Mouse (Mus musculus): Measurements from ENCODE around the gene Syt2. TPM values are rescaled to one million over a fixed set of nuclear protein-coding genes. Genes with fewer than 3 reads are reported as not detected.

The Syt2 gene
- polyA plus RNA-seq, 1 experiment from 2014 or later: 0.12 TPM

DNA sequence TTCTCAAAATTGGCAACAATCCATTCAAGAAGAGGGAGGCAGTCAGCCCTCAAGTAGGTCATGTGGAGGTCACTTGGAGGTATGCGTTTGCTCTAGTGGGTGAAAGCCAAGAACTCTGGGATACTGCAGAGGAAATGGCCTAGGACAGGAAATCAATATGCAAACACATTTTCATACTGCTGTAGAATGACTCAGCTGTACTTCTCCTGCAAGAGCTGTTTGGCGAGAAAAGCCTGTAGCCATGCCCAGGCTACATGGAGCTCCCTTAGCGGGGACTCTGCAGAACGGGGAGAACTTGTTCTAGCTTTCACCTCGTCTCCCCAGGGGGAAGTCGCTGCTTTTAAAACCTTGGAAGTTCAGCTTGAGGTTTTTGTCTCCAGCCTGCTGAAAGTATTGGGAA is 124.9 kb downstream of the Syt2 start:
- no peak overlapping the region for H3K4me2 ChIP-seq
- H3K4me3 ChIP-seq (ENCODE audit: low read depth, low read length): no peak overlapping the region
- H3K9me3 ChIP-seq (ENCODE audit: control insufficient read depth, low read length): no peaks in the 10 kb centered on the region
- no peak for ATAC-seq (replicated peaks; ENCODE audit: low FRiP score)
- H3K4me1 ChIP-seq (replicated peaks; ENCODE audit: control insufficient read depth, insufficient read depth, low read length): peaks cover 11% of the 10 kb centered on the region
- WGBS: 67% methylated on average over 6 of the region's 6 CpGs
- H3K27me3 ChIP-seq (replicated peaks; ENCODE audit: control insufficient read depth, insufficient read depth, low read length): no peaks in the 10 kb centered on the region
- no peak overlapping the region for H3K27ac ChIP-seq (ENCODE audit: low read depth, low read length)
- no peak for DNase-seq (ENCODE audit: low spot score)
- no peak overlapping the region for H3K9ac ChIP-seq (ENCODE audit: low read depth, low read length)
- H3K36me3 ChIP-seq (ENCODE audit: control insufficient read depth, insufficient read depth, low read length): 0 out of 2 replicates have a peak, but pooled peaks cover 2% of the 10 kb centered on the region

DNA sequence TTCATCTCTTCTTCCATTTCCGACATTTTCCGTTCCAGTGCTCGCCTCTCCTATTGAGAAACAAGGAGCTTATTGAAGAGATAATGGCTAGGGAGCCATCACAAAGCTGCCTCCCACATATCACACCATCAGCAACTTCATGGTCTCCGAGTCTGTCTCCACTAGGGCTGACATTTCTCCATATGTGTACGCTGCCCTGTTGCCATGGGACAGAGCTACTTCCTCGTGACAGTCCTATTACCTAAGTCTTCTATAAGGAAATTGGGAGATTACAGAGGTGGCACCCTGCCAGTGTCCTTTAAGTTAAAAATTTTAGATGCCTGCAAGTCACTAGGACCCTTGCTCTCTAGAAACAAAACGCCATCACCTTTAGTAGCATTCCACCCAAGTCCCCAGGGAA is 125.5 kb downstream of the Syt2 start:
- Histone ChIP-seq H3K4me3 (ENCODE audit: low read depth, low read length) (no peak overlapping the region), H3K27ac (ENCODE audit: low read depth, low read length) (no peak overlapping the region), H3K27me3 (replicated peaks; ENCODE audit: control insufficient read depth, insufficient read depth, low read length) (no peaks in the 10 kb centered on the region), H3K9ac (ENCODE audit: low read depth, low read length) (no peak overlapping the region), H3K4me2 (no peak overlapping the region), H3K4me1 (replicated peaks; ENCODE audit: control insufficient read depth, insufficient read depth, low read length) (peaks cover 11% of the 10 kb centered on the region), H3K36me3 (ENCODE audit: control insufficient read depth, insufficient read depth, low read length) (0 out of 2 replicates have a peak, but pooled peaks cover 2% of the 10 kb centered on the region), H3K9me3 (ENCODE audit: control insufficient read depth, low read length) (no peaks in the 10 kb centered on the region)
- 81% methylated on average over 7 of the region's 7 CpGs for WGBS
- no peak for DNase-seq (ENCODE audit: low spot score)
- ATAC-seq (replicated peaks; ENCODE audit: low FRiP score): no peak

DNA sequence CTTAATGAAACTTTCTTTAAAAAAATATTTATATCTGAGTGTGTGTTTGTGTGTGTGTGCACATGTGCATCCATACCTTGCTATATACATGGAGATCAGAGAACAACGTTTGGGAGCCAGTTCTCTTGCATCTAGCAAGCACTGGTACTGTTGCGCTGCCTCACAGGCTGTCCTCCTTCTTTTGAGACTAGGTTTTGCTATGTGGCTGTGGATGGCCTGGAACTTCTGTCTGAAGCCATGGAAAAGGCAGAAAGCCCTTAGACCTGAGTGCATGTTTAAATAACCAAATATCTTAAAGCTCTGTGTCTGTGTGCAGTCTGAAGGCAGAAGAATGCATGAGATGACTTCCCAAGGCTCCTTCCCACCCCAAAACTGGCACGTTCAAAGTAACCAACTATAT is 126.3 kb downstream of the Syt2 start:
- Histone ChIP-seq H3K27ac (ENCODE audit: low read depth, low read length) (no peak overlapping the region), H3K27me3 (replicated peaks; ENCODE audit: control insufficient read depth, insufficient read depth, low read length) (no peaks in the 10 kb centered on the region), H3K9ac (ENCODE audit: low read depth, low read length) (no peak overlapping the region), H3K9me3 (ENCODE audit: control insufficient read depth, low read length) (no peaks in the 10 kb centered on the region), H3K4me3 (ENCODE audit: low read depth, low read length) (no peak overlapping the region), H3K36me3 (ENCODE audit: control insufficient read depth, insufficient read depth, low read length) (0 out of 2 replicates have a peak, but pooled peaks cover 2% of the 10 kb centered on the region), H3K4me1 (replicated peaks; ENCODE audit: control insufficient read depth, insufficient read depth, low read length) (peaks cover 11% of the 10 kb centered on the region), H3K4me2 (no peak overlapping the region)
- 87% methylated on average over 3 of the region's 3 CpGs for WGBS
- no peak for DNase-seq (ENCODE audit: low spot score)
- no peak for ATAC-seq (replicated peaks; ENCODE audit: low FRiP score)

DNA sequence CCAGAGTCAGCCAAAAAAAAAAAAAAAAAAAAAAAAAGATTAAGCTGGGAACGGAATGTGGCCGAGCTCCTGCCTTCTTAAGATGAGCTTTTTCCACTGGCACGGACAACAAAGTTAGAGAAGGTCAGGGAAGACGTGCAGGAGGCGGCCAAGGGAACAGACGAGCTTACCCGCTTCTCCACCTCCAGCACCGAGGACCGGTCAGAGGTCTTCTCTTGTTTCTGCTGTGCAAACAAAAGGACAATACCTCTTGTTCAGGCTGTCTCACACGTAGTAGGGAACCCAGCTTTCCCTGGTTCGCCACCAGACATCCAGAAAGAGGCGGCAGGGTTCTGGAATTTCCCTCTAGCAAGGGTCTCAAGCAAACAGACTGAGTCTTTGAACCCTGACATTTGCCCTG is 126.8 kb downstream of the Syt2 start:
- WGBS: 74% methylated on average over 12 of the region's 12 CpGs
- no peak overlapping the region for H3K4me2 ChIP-seq
- peaks cover 11% of the 10 kb centered on the region for H3K4me1 ChIP-seq (replicated peaks; ENCODE audit: control insufficient read depth, insufficient read depth, low read length)
- H3K27ac ChIP-seq (ENCODE audit: low read depth, low read length): no peak overlapping the region
- 0 out of 2 replicates have a peak, but pooled peaks cover 2% of the 10 kb centered on the region for H3K36me3 ChIP-seq (ENCODE audit: control insufficient read depth, insufficient read depth, low read length)
- DNase-seq (ENCODE audit: low spot score) (no peak), ATAC-seq (replicated peaks; ENCODE audit: low FRiP score) (no peak)
- no peaks in the 10 kb centered on the region for H3K27me3 ChIP-seq (replicated peaks; ENCODE audit: control insufficient read depth, insufficient read depth, low read length)
- no peak overlapping the region for H3K9ac ChIP-seq (ENCODE audit: low read depth, low read length)
- no peak overlapping the region for H3K4me3 ChIP-seq (ENCODE audit: low read depth, low read length)
- no peaks in the 10 kb centered on the region for H3K9me3 ChIP-seq (ENCODE audit: control insufficient read depth, low read length)

DNA sequence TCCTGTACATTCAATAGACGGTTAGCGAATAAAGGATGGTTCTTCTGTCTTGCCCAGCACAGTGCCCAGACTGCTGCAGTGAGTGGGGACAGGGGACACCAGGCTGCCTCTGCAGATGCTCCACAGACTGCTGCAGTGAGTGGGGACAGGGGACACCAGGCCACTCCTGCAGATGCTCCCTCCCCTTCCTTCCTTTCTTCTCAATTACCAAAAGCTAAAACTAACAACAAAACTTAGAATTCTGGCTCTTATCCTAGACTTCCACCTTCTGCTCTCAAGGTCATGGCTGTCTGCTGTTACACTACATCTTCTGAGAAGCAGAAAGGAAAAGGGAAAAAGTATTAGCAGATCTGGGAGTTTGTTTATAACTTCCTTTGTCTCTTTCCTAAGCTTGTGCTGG is 127.8 kb downstream of the Syt2 start:
- Histone ChIP-seq H3K4me2 (no peak overlapping the region), H3K9me3 (ENCODE audit: control insufficient read depth, low read length) (no peaks in the 10 kb centered on the region), H3K4me1 (replicated peaks; ENCODE audit: control insufficient read depth, insufficient read depth, low read length) (peaks cover 11% of the 10 kb centered on the region), H3K4me3 (ENCODE audit: low read depth, low read length) (no peak overlapping the region), H3K36me3 (ENCODE audit: control insufficient read depth, insufficient read depth, low read length) (0 out of 2 replicates have a peak, but pooled peaks cover 2% of the 10 kb centered on the region), H3K9ac (ENCODE audit: low read depth, low read length) (no peak overlapping the region), H3K27ac (ENCODE audit: low read depth, low read length) (peak overlapping the region; percentile 43; the same call in 1 of the 2 replicates), H3K27me3 (replicated peaks; ENCODE audit: control insufficient read depth, insufficient read depth, low read length) (no peaks in the 10 kb centered on the region)
- DNase-seq (ENCODE audit: low spot score) (no peak), ATAC-seq (replicated peaks; ENCODE audit: low FRiP score) (no peak)
- 80% methylated on average over 2 of the region's 2 CpGs for WGBS

- Histone ChIP-seq H3K9me3 (ENCODE audit: control insufficient read depth, low read length) (no peaks in the 10 kb centered on the region), H3K27me3 (replicated peaks; ENCODE audit: control insufficient read depth, insufficient read depth, low read length) (no peaks in the 10 kb centered on the region), H3K4me3 (ENCODE audit: low read depth, low read length) (no peak overlapping the region), H3K27ac (ENCODE audit: low read depth, low read length) (no peak overlapping the region), H3K4me1 (replicated peaks; ENCODE audit: control insufficient read depth, insufficient read depth, low read length) (peaks cover 11% of the 10 kb centered on the region), H3K9ac (ENCODE audit: low read depth, low read length) (no peak overlapping the region), H3K36me3 (ENCODE audit: control insufficient read depth, insufficient read depth, low read length) (0 out of 2 replicates have a peak, but pooled peaks cover 2% of the 10 kb centered on the region), H3K4me2 (no peak overlapping the region)
- ATAC-seq (replicated peaks; ENCODE audit: low FRiP score) (no peak), DNase-seq (ENCODE audit: low spot score) (no peak)
- 74% methylated on average over 6 of the region's 6 CpGs for WGBS
Observed at GRCm38 (mm10) chr1:134774728-134775287, 128.3 kb downstream of the Syt2 start.

DNA sequence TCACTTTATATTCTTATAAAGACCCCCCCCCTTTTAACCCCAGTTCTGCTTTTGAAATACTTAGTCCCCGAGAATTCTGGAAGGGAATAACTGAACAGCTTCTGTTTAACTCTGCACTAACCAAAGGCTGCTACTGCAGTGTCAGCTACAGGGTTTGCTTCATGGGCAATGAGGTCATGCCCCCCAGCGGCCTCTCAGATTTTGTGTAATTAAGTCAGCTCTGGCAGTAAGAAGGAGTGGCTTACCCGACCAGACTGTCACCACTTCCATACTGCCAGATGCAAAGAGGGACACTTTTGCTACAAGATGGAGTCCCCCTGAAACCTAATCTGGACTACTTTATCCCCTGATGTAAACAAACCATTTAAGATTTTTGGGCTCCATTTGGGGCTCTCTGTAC is 129.2 kb downstream of the Syt2 start:
- 0 out of 2 replicates have a peak, but pooled peaks cover 2% of the 10 kb centered on the region for H3K36me3 ChIP-seq (ENCODE audit: control insufficient read depth, insufficient read depth, low read length)
- no peak for ATAC-seq (replicated peaks; ENCODE audit: low FRiP score)
- WGBS: 56% methylated on average over 3 of the region's 3 CpGs

GRCm38 (mm10) chr1:134777201-134777885 is 130.9 kb downstream of the Syt2 start:
- no peak overlapping the region for H3K9ac ChIP-seq (ENCODE audit: low read depth, low read length)
- H3K27me3 ChIP-seq (replicated peaks; ENCODE audit: control insufficient read depth, insufficient read depth, low read length): no peaks in the 10 kb centered on the region
- no peaks in the 10 kb centered on the region for H3K9me3 ChIP-seq (ENCODE audit: control insufficient read depth, low read length)
- WGBS: 84% methylated on average over 12 of the region's 12 CpGs
- H3K4me2 ChIP-seq: no peak overlapping the region
- DNase-seq (ENCODE audit: low spot score) (no peak), ATAC-seq (replicated peaks; ENCODE audit: low FRiP score) (no peak)
- 0 out of 2 replicates have a peak, but pooled peaks cover 2% of the 10 kb centered on the region for H3K36me3 ChIP-seq (ENCODE audit: control insufficient read depth, insufficient read depth, low read length)
- peaks cover 8% of the 10 kb centered on the region for H3K4me1 ChIP-seq (replicated peaks; ENCODE audit: control insufficient read depth, insufficient read depth, low read length)
- H3K27ac ChIP-seq (ENCODE audit: low read depth, low read length): no peak overlapping the region
- no peak overlapping the region for H3K4me3 ChIP-seq (ENCODE audit: low read depth, low read length)

More for the DNA sequence above, 129.2 kb downstream of the Syt2 start:
- no peak overlapping the region for H3K4me2 ChIP-seq
- no peak for DNase-seq (ENCODE audit: low spot score)
- H3K9me3 ChIP-seq (ENCODE audit: control insufficient read depth, low read length): no peaks in the 10 kb centered on the region
- H3K27me3 ChIP-seq (replicated peaks; ENCODE audit: control insufficient read depth, insufficient read depth, low read length): no peaks in the 10 kb centered on the region
- H3K27ac ChIP-seq (ENCODE audit: low read depth, low read length): no peak overlapping the region
- no peak overlapping the region for H3K9ac ChIP-seq (ENCODE audit: low read depth, low read length)
- peaks cover 11% of the 10 kb centered on the region for H3K4me1 ChIP-seq (replicated peaks; ENCODE audit: control insufficient read depth, insufficient read depth, low read length)
- no peak overlapping the region for H3K4me3 ChIP-seq (ENCODE audit: low read depth, low read length)

Data from liver, embryonic 11.5 days (tissue).